In genomic region chr2:104742741-104743064, GRCm38 (mm10) we compare ENCODE assay signal across 8 mouse cellular contexts. TPM values are rescaled to one million over a fixed set of nuclear protein-coding genes. Genes with fewer than 3 reads are reported as not detected.
DNase-seq lines count a peak whose midpoint lies in the region; ATAC-seq and TF ChIP-seq lines count a peak whose summit lies in the region.

Gene Depdc7 (minus strand): TSS chr2:104742878.

- no peaks in the 10 kb centered on the region for H3K9me3 ChIP-seq in embryonic facial prominence, embryonic 11.5 days (replicated peaks; ENCODE audit: control insufficient read depth, low read length)
- no peaks in the 10 kb centered on the region for H3K9me3 ChIP-seq in limb, embryonic 12.5 days
- no peaks in the 10 kb centered on the region for H3K9me3 ChIP-seq in midbrain, embryonic 14.5 days (ENCODE audit: control insufficient read depth, low read length)

- peak; percentile 92 for DNase-seq in 3134 (ENCODE audit: extremely low read depth, insufficient read length, low spot score)
- peak; percentile 94 for DNase-seq in adrenal gland, postnatal 25 days
- peak; percentile 87 for DNase-seq in embryonic facial prominence, embryonic 11.5 days (ENCODE audit: low spot score)
- peak; percentile 92 to 93 for DNase-seq in heart, adult 2 months
- peak; percentile 92 to 94 for DNase-seq in kidney, adult 8-10 months
- DNase-seq in midbrain, embryonic 14.5 days, result peak; percentile 88
- peak; percentile 81 for DNase-seq in spleen, adult 12 weeks (ENCODE audit: low spot score)

- no peaks in the 10 kb centered on the region for H3K79me2 ChIP-seq in heart, adult 2 months (replicated peaks; ENCODE audit: control insufficient read depth, insufficient read depth, low read length)

- peaks cover 6% of the 10 kb centered on the region; the same call in 1 of the 2 replicates for H3K27me3 ChIP-seq in embryonic facial prominence, embryonic 11.5 days (ENCODE audit: control insufficient read depth, insufficient read depth, low read length)
- no peaks in the 10 kb centered on the region for H3K27me3 ChIP-seq in heart, adult 2 months (ENCODE audit: control insufficient read depth, insufficient read depth, low read length)
- H3K27me3 ChIP-seq in limb, embryonic 12.5 days, result peaks cover 33% of the 10 kb centered on the region
- H3K27me3 ChIP-seq in midbrain, embryonic 14.5 days (ENCODE audit: control insufficient read depth, insufficient read depth, low read length), result peaks cover 25% of the 10 kb centered on the region

- H3K4me2 ChIP-seq in embryonic facial prominence, embryonic 11.5 days (ENCODE audit: low read depth, low read length), result peak within 1 kb of the TSS; percentile 98
- H3K4me2 ChIP-seq in limb, embryonic 12.5 days, result peak within 1 kb of the TSS; percentile 93
- H3K4me2 ChIP-seq in midbrain, embryonic 14.5 days (ENCODE audit: low read length), result peak within 1 kb of the TSS; percentile 99

- intact Hi-C loops in heart, adult 2 months (cut with DNase I), result no loop called here

- no peak for TF ChIP-seq CTCF in heart, adult 2 months (IDR thresholded peaks at IDR 0.05)

- peak; percentile 29; the same call in 1 of the 2 replicates for TF ChIP-seq POLR2A in heart, adult 2 months (IDR thresholded peaks at IDR 0.05; ENCODE audit: insufficient read depth, low read depth, low read length)

- no peak for TF ChIP-seq EP300 in heart, adult 2 months (IDR thresholded peaks at IDR 0.05; ENCODE audit: insufficient read depth, low read depth, low read length)

- WGBS in embryonic facial prominence, embryonic 11.5 days, result 0% methylated on average over 13 of the region's 31 CpGs
- under 1% methylated on average over 31 of the region's 31 CpGs for WGBS in heart, adult 2 months
- under 1% methylated on average over 31 of the region's 31 CpGs for WGBS in limb, embryonic 12.5 days
- under 1% methylated on average over 31 of the region's 31 CpGs for WGBS in midbrain, embryonic 14.5 days

- peak within 1 kb of the TSS; percentile 75 for H3K9ac ChIP-seq in embryonic facial prominence, embryonic 11.5 days (replicated peaks; ENCODE audit: low read length)
- peak within 1 kb of the TSS; percentile 91 for H3K9ac ChIP-seq in heart, adult 2 months (ENCODE audit: low read depth, low read length)
- peak within 1 kb of the TSS; percentile 81 for H3K9ac ChIP-seq in limb, embryonic 12.5 days (replicated peaks)
- H3K9ac ChIP-seq in midbrain, embryonic 14.5 days (replicated peaks; ENCODE audit: low read length), result peak within 1 kb of the TSS; percentile 59

- peak within 1 kb of the TSS; percentile 70 for H3K4me3 ChIP-seq in embryonic facial prominence, embryonic 11.5 days (ENCODE audit: low read depth, low read length)
- peak within 1 kb of the TSS; percentile 72 for H3K4me3 ChIP-seq in heart, adult 2 months
- peak within 1 kb of the TSS; percentile 78 for H3K4me3 ChIP-seq in limb, embryonic 12.5 days (replicated peaks)
- peak within 1 kb of the TSS; percentile 67 for H3K4me3 ChIP-seq in midbrain, embryonic 14.5 days (replicated peaks; ENCODE audit: low read depth, low read length)

- H3K36me3 ChIP-seq in embryonic facial prominence, embryonic 11.5 days (replicated peaks; ENCODE audit: control insufficient read depth, insufficient read depth, low read depth, low read length), result no peaks in the 10 kb centered on the region
- H3K36me3 ChIP-seq in heart, adult 2 months (ENCODE audit: control insufficient read depth, insufficient read depth, low read length), result no peaks in the 10 kb centered on the region
- H3K36me3 ChIP-seq in limb, embryonic 12.5 days, result no peaks in the 10 kb centered on the region
- no peaks in the 10 kb centered on the region for H3K36me3 ChIP-seq in midbrain, embryonic 14.5 days (ENCODE audit: control insufficient read depth, insufficient read depth, low read length)

- peak; percentile 82 for ATAC-seq in embryonic facial prominence, embryonic 11.5 days (replicated peaks; ENCODE audit: insufficient number of reproducible peaks, low FRiP score, low TSS enrichment, low read depth)
- peak; percentile 82 for ATAC-seq in limb, embryonic 12.5 days (ENCODE audit: insufficient number of reproducible peaks, insufficient read depth, low FRiP score, low TSS enrichment, low read depth)
- ATAC-seq in midbrain, embryonic 14.5 days (ENCODE audit: low FRiP score, low TSS enrichment), result peak; percentile 89

- no peak within 1 kb of the TSS for H3K27ac ChIP-seq in embryonic facial prominence, embryonic 11.5 days (replicated peaks; ENCODE audit: low read depth, low read length)
- peak within 1 kb of the TSS; percentile 51; the same call in 1 of the 2 replicates for H3K27ac ChIP-seq in heart, adult 2 months
- H3K27ac ChIP-seq in limb, embryonic 12.5 days, result no peak within 1 kb of the TSS
- no peak within 1 kb of the TSS for H3K27ac ChIP-seq in midbrain, embryonic 14.5 days (replicated peaks; ENCODE audit: low read depth, low read length)

- H3K4me1 ChIP-seq in embryonic facial prominence, embryonic 11.5 days (ENCODE audit: control insufficient read depth, insufficient read depth, low read length), result no peaks in the 10 kb centered on the region
- no peaks in the 10 kb centered on the region for H3K4me1 ChIP-seq in heart, adult 2 months (ENCODE audit: control insufficient read depth, insufficient read depth, low read length)
- peaks cover 16% of the 10 kb centered on the region; the same call in 1 of the 2 replicates for H3K4me1 ChIP-seq in limb, embryonic 12.5 days (replicated peaks)
- H3K4me1 ChIP-seq in midbrain, embryonic 14.5 days (ENCODE audit: control insufficient read depth, insufficient read depth, low read length), result 0 out of 2 replicates have a peak, but pooled peaks cover 6% of the 10 kb centered on the region

RNA-seq across cellular contexts. Expression of gene Depdc7, which starts in this region (rescaled TPM):
- 2.2 TPM in 2 replicates for total RNA-seq in adrenal gland, postnatal 25 days (2021)
- 4.4 and 5.1 TPM in 2 replicates for polyA plus RNA-seq in embryonic facial prominence, embryonic 11.5 days (2014; fragmentation: Nextera tagmentation; extraction: Ambion mirVana)
- total RNA-seq in heart, adult 2 months (2021), result 1 to 10 TPM in 1 of 2 experiments, under 1 TPM in 1; 0.89 to 1.4 TPM
- polyA plus RNA-seq in heart, adult 2 months (2012; rRNA removed), result 0.82 and 0.86 TPM in 2 replicates
- 4.0 and 4.5 TPM in 2 replicates for polyA plus RNA-seq in limb, embryonic 12.5 days (2016; fragmentation: Nextera tagmentation; extraction: Ambion mirVana)
- 1.1 and 1.2 TPM in 2 replicates for polyA plus RNA-seq in midbrain, embryonic 14.5 days (2014; fragmentation: Nextera tagmentation; extraction: Ambion mirVana)
